Mouse (Mus musculus): ENCODE data around the gene Olfr467. TPM values are rescaled to one million over a fixed set of nuclear protein-coding genes. Genes with fewer than 3 reads are reported as not detected.

Gene Olfr467
- not detected for total RNA-seq (2023)

GRCm38 (mm10) chr7:107811963-107812362 lies at the start of gene Olfr467:
TSS of gene Olfr467 (plus strand) at chr7:107812263.

GRCm38 (mm10) chr7:107801108-107801507 lies 11.0 kb upstream of the Olfr467 start, which contains the start of gene Ovch2:
TSS of gene Ovch2 (minus strand) at chr7:107801208.

DNA sequence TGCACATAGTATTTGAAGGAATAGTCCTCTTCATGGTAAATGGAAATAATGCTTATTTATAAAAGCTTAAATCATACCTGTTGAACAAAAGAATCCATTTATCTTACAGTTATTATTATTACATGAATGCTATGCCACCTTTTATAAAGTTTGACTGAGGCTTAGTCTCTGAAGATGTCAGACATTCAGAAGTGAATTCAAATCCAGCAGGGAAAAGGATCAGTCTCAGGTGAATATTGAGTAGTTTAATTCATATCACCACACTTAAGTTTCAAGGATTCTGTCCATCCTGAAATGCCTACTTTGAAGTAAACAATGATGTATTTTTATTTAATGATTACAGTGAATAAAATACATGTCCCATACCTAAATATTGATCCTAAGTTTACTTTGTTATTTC lies 13.4 kb downstream of the Olfr467 start, which contains the start of gene Olfr469:
Olfr469 (minus strand) TSS at position 101 of the 400 bp plus-strand sequence.

GRCm38 (mm10) chr7:107847390-107847789 lies 35.3 kb downstream of the Olfr467 start, which contains the start of gene Olfr470:
TSS of gene Olfr470 (minus strand) at chr7:107847490.

Other genes starting within 250 kb of the Olfr467 start
- not detected for gene Olfml1, start 244.8 kb upstream of the Olfr467 start, total RNA-seq (2023)
- gene Ppfibp2, start 217.1 kb upstream of the Olfr467 start, total RNA-seq (2023) = 3.0 TPM
- not detected for gene 5330417H12Rik, start 187.1 kb upstream of the Olfr467 start, total RNA-seq (2023)
- not detected for gene Cyb5r2, start 54.2 kb upstream of the Olfr467 start, total RNA-seq (2023)
- not detected for gene Ovch2, start 11.1 kb upstream of the Olfr467 start, total RNA-seq (2023)
- not detected for gene Olfr469, start 13.3 kb downstream of the Olfr467 start, total RNA-seq (2023)
- not detected for gene Olfr470, start 35.2 kb downstream of the Olfr467 start, total RNA-seq (2023)
- 0.09 TPM for gene Olfr472, start 85.6 kb downstream of the Olfr467 start, total RNA-seq (2023)
- not detected for gene Olfr473, start 118.2 kb downstream of the Olfr467 start, total RNA-seq (2023)
- not detected for gene Olfr474, start 142.4 kb downstream of the Olfr467 start, total RNA-seq (2023)
- gene Olfr476, start 152.5 kb downstream of the Olfr467 start, total RNA-seq (2023) = not detected
- gene Olfr477, start 174.4 kb downstream of the Olfr467 start, total RNA-seq (2023) = not detected
- gene Olfr478, start 221.7 kb downstream of the Olfr467 start, total RNA-seq (2023) = not detected
- not detected for gene Olfr479, start 238.4 kb downstream of the Olfr467 start, total RNA-seq (2023)